Mouse (Mus musculus): ENCODE measurements around the gene Ankmy1.
A peak's percentile ranks its signal among the peaks of the same experiment; 100 is the strongest.

Ankmy1 gene

DNA sequence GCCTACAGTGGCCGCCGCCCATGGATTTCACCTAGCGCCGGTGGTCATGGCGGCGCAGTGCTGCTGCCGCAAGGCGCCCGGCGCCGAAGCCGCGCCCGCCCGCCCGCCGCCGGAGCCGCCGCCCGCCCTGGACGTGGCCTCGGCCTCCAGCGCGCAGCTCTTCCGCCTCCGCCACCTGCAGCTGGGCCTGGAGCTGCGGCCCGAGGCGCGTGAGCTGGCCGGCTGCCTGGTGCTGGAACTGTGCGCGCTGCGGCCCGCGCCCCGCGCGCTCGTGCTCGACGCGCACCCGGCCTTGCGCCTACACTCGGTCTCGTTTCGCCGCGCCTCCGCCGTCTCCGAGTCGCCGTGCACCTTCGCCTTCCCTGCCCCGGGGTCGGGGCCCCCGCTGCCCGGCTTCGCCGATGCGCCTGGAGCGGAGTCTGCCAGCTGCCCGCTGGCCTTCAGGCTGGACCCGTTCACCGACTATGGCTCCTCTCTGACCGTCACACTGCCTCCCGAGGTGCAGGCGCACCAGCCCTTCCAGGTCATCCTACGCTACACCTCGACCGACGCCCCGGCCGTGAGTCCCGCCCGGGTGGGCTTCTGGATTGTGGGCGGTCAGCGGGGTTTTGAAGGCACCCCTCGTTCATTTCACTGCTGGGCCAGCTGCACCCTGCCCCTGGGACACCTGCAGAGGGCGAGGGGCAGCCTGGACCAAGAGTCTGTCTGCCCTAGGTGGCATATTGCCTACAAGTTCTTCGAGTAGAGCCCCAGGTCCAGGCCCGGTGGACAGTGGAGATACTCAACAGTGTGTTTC is 8.4 kb upstream of the Ankmy1 start:
- DNase-seq (ENCODE audit: low spot score): no peak

DNA sequence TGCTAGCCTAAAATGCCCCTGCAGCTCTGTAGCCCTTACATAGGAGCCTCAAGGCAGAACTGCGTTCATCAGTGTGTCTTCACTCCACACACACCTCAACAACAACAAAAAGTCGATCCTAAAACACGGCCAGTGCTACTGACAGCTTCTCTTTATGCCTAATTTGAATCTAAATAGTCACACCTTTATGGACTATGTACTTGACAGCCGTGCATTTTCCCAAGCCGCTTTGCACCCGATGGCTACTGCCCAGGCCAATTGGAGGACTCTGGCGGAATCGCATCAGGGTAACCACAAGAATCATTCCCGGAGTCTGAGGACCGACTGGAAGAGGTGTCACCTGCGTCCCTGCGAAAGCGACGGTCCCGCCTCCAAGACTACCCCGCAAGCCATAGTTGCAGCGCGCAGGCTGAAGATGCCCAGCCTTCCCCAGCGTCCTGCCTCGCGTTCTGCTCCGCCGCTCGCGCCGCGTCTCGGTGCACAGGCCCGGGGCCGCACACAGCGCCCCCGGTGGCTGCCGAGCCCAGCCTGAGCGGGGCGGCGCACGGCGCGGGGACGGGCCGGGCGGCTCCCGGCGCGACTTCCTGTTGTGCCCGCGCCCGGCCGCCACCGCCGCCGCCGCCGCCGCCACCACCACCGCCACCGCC is 7.7 kb upstream of the Ankmy1 start, which contains the start of gene Rnpepl1:
Rnpepl1 (plus strand) TSS at position 545 of the 647 bp plus-strand sequence.
- DNase-seq (ENCODE audit: low spot score): peak; percentile 61

DNA sequence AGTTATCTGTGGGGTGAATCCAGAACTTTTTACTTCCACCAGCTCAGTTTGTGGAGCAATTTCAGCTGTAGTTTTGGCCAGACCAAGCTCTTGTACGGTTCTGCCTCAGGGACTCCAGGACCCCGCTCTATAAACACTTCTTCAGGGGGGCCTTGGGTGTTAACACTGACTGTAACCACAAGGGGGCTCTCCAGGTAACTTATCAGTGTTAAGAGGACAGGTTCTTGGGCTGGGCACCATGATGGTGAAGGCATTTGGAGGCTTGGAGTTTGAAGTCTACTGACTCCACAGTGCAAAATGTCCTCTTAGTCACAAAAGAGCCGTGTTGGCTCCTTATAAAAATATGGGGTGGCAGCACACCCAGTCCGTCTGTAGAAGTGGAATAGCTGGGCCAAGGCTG is 6.4 kb upstream of the Ankmy1 start:
- no peak for DNase-seq (ENCODE audit: low spot score)

DNA sequence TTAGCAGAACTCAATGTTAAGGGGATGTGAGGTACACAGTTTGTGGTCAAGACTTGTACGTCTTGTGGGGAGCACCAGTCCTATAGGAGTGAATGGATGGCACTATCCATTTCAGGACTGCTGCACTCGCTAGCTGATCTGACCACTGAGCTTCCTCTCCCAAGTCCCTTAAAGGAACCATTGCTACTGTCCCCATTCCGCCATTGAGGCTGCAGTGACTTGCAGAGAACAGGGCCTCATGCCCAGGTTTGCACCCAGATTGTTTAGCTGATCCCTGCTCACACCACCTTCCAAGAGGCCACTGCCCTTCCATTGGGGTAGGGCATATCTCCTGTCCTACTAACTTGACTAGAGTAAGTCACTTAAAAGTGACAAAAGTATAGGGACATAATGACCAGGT is 6.0 kb upstream of the Ankmy1 start:
- DNase-seq (ENCODE audit: low spot score): no peak

DNA sequence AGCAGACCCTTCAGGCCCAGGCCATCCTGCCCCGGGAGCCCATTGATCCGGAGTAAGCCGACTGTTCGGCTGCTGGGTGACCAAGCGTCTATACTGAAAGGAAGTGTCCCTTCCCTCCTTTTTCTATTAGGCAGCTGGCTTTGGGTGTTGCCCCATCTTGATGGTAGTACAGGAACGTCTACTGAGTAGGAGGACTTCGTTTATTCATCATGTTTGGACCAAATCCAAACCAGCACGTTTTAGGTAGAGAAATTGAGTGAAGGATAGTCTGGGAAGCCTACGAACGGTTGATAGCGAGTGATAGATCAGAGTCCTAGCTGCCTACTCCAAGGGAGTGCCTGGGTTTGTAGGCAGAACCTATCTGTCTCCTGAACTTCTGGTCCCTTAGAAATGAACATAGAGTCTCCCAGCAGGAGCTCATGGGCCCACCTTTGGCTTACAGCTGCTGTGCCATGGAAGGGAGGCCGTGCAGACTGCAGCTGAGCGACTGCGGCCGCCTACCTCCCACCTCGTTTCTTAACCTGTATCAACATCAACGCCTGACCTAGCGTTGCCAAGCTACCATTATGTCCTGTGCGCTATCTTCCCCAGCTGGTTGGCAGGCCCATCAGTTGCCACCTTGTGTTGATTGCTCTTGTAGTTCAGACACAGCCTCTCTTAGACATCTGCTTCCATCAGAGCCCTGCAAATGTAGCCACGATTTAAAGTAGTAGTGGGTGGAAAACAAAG is 5.1 kb upstream of the Ankmy1 start:
- no peak for DNase-seq (ENCODE audit: low spot score)

DNA sequence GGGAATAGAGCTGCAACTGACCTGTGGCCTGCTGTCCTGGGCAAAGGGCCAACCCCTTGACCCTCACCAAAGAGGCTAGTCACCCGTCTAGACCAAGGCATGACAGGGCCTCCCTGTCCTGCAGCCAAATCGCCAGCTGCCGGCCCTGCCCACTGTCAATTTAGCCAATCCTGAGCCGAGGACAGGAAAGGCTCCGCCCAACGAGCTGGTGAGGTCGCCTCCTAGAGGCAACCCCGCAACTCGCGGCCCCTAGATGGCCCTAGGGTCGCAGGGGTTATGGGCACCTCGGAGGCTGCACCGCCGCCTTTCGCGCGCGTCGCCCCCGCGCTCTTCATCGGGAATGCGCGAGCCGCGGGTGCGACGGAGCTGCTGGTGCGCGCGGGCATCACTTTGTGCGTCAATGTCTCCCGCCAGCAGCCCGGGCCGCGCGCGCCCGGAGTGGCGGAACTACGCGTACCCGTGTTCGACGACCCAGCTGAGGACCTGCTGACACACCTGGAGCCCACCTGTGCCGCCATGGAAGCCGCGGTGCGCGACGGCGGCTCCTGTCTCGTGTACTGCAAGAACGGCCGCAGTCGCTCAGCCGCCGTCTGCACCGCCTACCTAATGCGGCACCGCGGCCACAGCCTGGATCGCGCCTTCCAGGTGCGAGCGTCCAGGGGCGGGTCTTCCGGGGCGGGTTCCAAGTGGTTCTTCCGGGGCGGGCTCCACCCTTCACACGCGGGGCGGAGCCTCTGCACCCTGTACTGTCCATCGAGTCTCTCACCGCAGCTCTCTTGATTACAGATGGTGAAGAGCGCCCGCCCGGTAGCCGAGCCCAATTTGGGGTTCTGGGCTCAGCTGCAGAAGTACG is 4.3 kb upstream of the Ankmy1 start, which contains the start of gene Dusp28:
Dusp28 (plus strand) TSS at position 203 of the 853 bp plus-strand sequence.
- peak; percentile 77 for DNase-seq (ENCODE audit: low spot score)

DNA sequence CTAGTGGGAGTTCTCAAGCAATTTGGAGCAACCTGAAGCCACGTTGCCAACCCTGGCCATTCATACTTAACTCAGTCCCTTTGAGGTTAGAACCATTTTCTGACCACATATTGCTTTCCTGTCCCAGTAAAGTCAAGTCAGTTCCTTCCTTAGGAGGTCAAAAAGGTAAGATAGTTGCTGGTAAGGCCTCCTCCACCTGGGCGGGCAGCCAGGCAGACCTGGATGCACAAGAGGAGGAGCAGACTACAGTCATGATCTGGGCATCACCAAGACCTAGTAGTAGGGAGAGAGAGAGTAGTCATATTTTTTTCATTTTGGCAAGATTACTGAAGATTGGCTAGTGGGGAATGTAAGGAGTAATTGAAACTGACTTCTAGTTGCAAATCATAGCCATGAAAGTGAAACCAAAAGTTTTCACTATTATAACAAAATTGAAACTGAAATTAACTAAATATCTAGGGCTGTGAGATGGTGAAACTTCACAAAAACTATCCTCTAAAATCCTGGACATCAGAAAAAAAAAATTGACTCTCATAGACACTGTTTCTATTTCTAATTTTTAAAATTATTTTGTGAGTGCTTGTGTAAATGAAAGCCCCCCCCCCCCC is 3.1 kb upstream of the Ankmy1 start:
- DNase-seq (ENCODE audit: low spot score): no peak

DNA sequence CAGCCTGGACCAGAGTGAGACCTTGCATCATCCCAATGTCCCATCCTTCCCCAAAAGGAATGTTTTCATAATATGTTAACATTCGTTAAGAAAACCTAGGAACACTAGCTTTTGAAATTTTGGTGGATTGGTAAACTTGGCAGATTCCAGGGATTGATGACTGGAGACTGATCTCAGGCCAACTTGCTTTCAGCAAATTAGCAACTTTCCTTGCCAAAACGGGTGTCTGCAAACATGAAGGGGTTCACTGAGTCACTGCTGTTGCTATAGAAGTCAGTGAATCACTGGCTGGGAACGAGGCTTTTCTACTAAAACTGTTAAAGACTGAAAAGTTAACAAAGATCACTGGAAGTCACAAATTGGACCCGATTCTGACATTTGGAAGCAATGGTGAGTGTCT is 921 bp upstream of the Ankmy1 start:
- no peak for DNase-seq (ENCODE audit: low spot score)

DNA sequence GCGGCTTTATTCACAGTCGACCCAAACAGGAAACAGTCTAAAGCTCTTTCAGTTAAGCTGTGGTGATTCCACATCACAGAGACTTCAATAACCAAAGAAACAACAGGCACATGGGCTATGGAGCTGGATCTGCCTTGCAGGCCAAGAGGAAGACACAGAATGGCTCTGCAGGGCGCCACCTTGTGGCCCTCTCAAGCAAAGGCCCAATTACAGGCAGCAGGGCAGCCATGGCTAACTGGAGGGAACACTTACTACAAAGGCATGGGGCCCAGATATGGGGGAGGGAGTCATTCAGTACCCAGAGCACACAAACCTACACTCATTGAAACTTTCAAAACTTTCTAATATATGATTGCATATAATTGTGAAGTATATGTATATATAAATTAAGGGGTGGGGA is 7.6 kb downstream of the Ankmy1 start:
- peak; percentile 74 for DNase-seq (ENCODE audit: low spot score)

DNA sequence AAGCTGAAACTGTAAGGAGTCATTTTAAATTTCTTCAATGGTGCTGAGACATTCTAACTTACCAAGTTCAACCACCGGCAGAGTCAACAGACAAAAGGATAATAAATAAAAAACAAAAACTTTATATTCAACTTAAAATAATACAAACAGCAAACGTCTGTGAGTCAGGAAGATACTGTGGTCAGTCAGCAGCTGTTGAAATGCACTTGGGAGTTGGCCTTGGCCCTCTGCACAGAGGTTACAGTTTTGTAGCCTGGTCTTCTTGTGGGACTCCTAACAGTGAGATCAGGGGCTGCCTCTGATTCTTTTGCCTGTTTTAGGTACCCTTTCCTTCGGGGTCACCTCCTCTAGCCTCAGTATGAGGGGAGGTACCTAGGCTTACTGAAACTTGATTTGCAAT is 8.8 kb downstream of the Ankmy1 start:
- DNase-seq (ENCODE audit: low spot score): no peak

GRCm38 (mm10) chr1:92892791-92893190 is 9.9 kb downstream of the Ankmy1 start:
- no peak for DNase-seq (ENCODE audit: low spot score)

DNA sequence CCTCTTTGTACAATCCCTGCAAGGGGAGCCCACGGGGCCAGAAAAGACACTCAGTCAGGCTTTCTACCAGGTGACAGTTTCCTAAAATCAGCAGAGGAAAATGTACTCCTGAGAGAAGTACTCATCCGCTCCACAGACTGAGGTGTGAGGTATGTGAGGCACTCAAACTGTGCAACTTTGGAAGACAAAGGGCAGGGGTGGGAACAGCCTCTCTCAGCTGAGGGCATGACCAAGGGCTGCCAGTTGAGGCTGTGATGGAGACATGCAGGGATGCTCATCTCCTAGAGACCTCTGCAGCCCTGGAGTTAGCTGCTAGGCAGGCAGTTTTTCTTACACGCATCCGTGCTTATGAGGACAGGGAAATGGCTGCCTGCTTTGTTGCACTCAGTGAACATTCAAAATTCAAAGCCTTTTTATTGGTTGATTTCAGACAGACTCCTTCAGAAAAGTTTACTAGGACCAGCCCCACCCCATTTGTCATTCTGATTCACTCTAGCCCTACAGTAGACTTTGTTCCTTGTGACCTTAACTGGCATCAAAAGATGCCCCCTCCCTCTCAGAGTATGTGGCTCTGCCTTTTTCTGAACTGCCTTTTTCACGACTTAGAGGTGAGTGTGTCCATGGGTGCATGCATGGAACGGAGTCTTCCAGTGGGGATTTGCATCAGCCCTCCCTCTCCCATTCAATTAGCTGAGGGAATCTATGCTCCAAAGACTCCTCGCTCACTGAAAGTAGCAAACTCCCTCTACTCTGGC is 13.6 kb downstream of the Ankmy1 start:
- no peak for DNase-seq (ENCODE audit: low spot score)

DNA sequence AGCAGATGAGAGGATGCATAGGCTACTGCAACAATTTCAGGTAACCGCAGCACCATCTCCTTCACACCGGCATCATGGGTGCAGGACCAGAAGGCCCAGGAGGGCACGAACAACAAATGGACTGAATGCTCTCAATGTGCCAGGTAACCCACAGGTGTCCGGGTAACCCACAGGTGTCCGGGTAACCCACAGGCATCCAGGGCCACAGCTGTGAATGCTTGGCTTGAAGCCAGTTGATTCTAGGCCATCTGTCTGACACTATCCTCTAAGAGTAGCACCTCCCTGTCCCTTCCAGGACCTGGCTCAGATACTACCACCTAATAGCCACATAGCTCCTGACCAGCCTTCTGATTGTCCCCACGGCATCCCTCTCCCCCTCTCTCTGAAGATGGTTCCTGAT is 20.7 kb downstream of the Ankmy1 start:
- no peak for DNase-seq (ENCODE audit: low spot score)

DNA sequence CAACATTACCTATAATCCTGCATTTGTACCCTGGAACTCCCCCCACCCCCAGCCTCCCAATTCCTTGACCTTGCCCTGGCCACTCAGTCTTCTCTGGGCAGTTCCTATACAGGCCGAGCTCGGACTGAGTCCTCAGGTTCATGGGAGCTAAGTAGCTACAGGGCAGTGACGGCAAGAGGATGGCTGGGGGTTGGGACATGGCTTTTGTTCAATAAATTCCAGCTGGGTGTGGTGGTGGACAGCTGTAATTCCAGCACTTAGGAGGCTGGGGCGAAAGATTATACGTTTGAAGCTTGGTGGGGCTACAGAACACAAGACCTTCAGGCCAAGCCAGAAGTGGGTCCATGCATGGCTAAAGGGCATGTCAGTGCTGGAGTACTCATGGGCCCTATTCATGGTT is 22.6 kb downstream of the Ankmy1 start:
- no peak for DNase-seq (ENCODE audit: low spot score)

- DNase-seq (ENCODE audit: low spot score): peak; percentile 48
These were observed 23.4 kb downstream of the Ankmy1 start for GRCm38 (mm10) chr1:92879266-92879665.

DNA sequence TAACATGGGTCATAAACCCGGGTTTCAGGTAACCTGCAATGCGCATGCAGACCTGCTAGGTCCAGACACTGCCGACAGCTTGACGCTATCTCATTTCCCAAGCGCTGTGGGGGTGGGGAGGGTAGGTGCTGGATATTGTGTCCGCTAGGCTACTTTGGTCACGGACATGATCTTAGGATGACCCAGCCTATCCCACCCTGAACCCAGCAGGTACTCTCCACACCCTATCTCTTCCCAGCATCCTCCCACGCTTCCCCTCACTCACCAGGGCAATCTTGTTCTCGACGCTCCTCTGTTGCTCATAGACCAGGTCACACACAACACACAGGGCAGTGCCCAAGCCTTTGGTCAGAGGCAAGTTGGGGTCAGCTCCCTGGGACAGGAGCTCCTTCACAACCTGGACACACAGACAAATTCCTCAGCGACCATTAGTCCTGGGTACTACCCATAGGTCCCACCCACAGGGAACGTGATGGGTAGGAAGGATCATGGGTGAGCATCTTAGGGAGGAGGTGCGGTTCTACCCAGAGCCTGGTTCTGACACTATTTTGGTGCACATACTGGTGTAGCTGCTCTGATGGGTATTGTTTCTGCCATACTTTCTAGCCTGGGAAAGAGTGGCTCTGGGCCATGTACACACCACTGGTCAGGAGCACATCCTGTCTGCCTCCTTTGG is 24.5 kb downstream of the Ankmy1 start:
- DNase-seq (ENCODE audit: low spot score): no peak

- no peak for DNase-seq (ENCODE audit: low spot score)
These were observed 25.2 kb downstream of the Ankmy1 start for GRCm38 (mm10) chr1:92877431-92877978.

DNA sequence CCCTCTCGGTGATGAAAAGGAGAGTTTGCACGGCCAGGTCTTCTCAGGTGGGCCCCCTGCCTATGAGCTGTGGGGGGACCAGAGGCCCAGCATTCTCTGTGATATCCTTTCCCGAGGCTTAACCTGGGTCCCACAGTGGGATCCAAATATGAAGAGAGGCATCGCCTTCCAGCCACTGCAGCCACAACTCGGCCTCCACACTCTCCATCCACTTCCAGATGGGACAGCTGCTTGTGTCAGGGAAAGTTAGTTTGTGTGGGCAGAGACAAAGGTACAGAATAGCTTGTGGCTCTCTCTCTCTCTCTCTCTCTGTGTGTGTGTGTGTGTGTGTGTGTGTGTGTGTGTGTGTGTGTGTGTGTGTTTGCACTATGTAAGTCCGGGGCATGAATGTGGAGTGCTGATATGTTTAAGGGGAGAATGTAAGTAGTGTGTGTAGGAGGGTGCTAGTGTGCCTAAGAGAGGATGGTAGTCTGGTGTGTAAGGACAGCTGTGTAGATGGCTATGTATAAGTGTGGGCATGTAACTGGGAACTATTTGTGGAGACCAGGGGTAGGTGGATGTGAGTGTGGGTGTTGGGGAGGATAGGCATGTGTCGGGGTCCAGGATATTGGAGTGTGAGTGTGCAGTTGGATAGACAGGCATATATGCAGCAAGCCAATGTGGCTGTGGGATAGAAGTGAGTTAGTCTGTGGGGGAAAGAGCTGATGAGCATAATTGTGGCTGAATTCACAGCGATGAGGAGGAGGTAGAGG is 27.2 kb downstream of the Ankmy1 start:
- peak; percentile 26 for DNase-seq (ENCODE audit: low spot score)

DNA sequence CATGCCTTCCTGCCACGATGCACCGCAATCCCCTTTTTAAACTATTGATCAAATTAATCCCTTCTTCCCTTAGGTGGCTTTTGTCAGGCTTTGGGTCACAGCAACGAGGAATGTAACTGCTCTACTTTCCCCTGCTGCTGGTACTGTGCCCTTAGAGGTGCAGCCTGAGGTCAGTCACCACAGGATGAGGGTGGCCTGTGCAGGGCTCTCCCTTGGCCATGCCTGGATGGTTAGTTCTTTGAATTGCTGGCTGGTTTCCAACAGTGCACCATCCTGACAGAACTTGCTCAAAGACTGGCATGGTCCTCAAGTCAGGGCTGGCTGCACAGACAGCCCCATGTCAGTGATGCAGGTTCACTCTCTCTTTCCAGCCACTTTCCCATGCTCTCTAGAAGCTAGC is 28.7 kb downstream of the Ankmy1 start:
- no peak for DNase-seq (ENCODE audit: low spot score)

Data from left cerebral cortex, adult 11 months (tissue).